ENCODE assay signal across 16 mouse cellular contexts in the genomic region with DNA sequence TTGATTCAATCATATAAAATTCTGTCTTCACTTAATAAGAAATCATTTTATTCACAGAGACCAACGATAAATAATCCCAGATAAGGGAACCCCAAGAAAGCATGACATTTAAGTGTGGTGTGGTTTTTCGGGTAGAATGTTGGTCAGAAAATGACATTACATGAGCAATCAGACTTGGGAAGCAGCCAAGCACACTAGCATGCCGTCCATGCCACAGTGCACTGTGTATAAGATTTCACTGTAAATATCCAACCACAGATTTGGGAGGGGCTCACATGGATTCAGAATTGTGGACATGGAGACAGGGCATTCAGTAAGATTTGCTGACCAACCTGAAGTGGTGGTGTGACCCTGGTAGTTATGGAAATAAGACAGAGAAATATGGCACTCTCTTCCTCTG.
"Had no signal": no experiment of that assay in that cellular context is flagged by ENCODE, and none has a peak within 500 bp of the region (broad histone marks: within the 10 kb centered on the region; RNA-seq: fewer than 3 reads in every experiment).

No protein-coding gene starts in this region.

- H3K9ac ChIP-seq: lung, embryonic 15.5 days; midbrain, embryonic 12.5 days; neural tube, embryonic 13.5 days; stomach, embryonic 15.5 days had no signal

- H3K36me3 ChIP-seq: lung, embryonic 15.5 days; midbrain, embryonic 10.5 days; midbrain, embryonic 12.5 days; neural tube, embryonic 13.5 days; stomach, embryonic 15.5 days had no signal

- H3K4me2 ChIP-seq: lung, embryonic 15.5 days; midbrain, embryonic 12.5 days; neural tube, embryonic 13.5 days; stomach, embryonic 15.5 days had no signal

- H3K27me3 ChIP-seq: lung, embryonic 15.5 days; midbrain, embryonic 12.5 days; neural tube, embryonic 13.5 days; stomach, embryonic 15.5 days had no signal

- ATAC-seq: lung, postnatal 0 days; midbrain, embryonic 16.5 days had no signal

- DNase-seq: lung, adult 18-20 months; lung, postnatal 4 days; midbrain, embryonic 14.5 days; right cerebral cortex, postnatal 14 days; thymus, adult 18-20 months; thymus, postnatal 14 days; thymus, postnatal 36 days had no signal

- H3K4me3 ChIP-seq: lung, embryonic 15.5 days; midbrain, embryonic 10.5 days; midbrain, embryonic 12.5 days; myocyte; neural tube, embryonic 13.5 days; stomach, embryonic 15.5 days had no signal

- H3K4me1 ChIP-seq: lung, embryonic 15.5 days; midbrain, embryonic 10.5 days; midbrain, embryonic 12.5 days; neural tube, embryonic 13.5 days; stomach, embryonic 15.5 days had no signal

- H3K27ac ChIP-seq: lung, embryonic 15.5 days; midbrain, embryonic 10.5 days; midbrain, embryonic 12.5 days; neural tube, embryonic 13.5 days; stomach, embryonic 15.5 days; stomach, postnatal 0 days had no signal

- H3K9me3 ChIP-seq: lung, embryonic 15.5 days; midbrain, embryonic 10.5 days; midbrain, embryonic 12.5 days; neural tube, embryonic 13.5 days; stomach, embryonic 15.5 days had no signal
